Mouse (Mus musculus) cerebellum, adult 9-11 months (tissue): ENCODE data around the gene Gm10340.
"Not testable (repeated sequence)": the region's sequence is repeated elsewhere in the genome, so short reads cannot be mapped to it uniquely, and the experiment has no call there.

Experiments used
- DNase-seq: peaks from one replicate; pipeline ENCODE4 v3.0.0; 2022

The Gm10340 gene

GRCm38 (mm10) chr14:3133697-3134096, at the start of gene Gm10340:
Gene Gm10340, plus strand, starts transcription at chr14:3133997.
- not testable (repeated sequence) for DNase-seq

- peak; percentile 14 for DNase-seq
These were observed 17.7 kb upstream of the Gm10340 start for GRCm38 (mm10) chr14:3116051-3116450.

GRCm38 (mm10) chr14:3187955-3188354, 54.2 kb downstream of the Gm10340 start, which contains the start of gene Gm5795:
Gene Gm5795, plus strand, starts transcription at chr14:3188255.
- not testable (repeated sequence) for DNase-seq
